Mouse (Mus musculus): Measurements from ENCODE around the gene Exosc3. TPM values are rescaled to one million over a fixed set of nuclear protein-coding genes. Genes with fewer than 3 reads are reported as not detected.
"Not testable (repeated sequence)": the region's sequence is repeated elsewhere in the genome, so short reads cannot be mapped to it uniquely, and the experiment has no call there.

Gene Exosc3
- polyA plus RNA-seq (2015; fragmentation: Nextera tagmentation; extraction: Ambion mirVana), result 30.7 and 34.4 TPM in 2 replicates

GRCm38 (mm10) chr4:45342286-45343155, at the start of gene Exosc3:
TSS of gene Exosc3 (minus strand) at chr4:45342732.
- Histone ChIP-seq H3K4me2 (ENCODE audit: low read length) (peak within 1 kb of the TSS; percentile 93), H3K27me3 (replicated peaks; ENCODE audit: control insufficient read depth, insufficient read depth, low read length) (0 out of 2 replicates have a peak, but pooled peaks cover 2% of the 10 kb centered on the region), H3K9ac (ENCODE audit: low read depth, low read length) (peak within 1 kb of the TSS; percentile 93), H3K4me3 (ENCODE audit: low read length) (peak within 1 kb of the TSS; percentile 98), H3K9me3 (ENCODE audit: control insufficient read depth, low read length) (no peaks in the 10 kb centered on the region), H3K4me1 (ENCODE audit: control insufficient read depth, insufficient read depth, low read depth, low read length) (peaks cover 24% of the 10 kb centered on the region), H3K27ac (ENCODE audit: low read depth, low read length) (peak within 1 kb of the TSS; percentile 95), H3K36me3 (ENCODE audit: control insufficient read depth, insufficient read depth, low read length) (no peaks in the 10 kb centered on the region)
- peak; percentile 74 for ATAC-seq
- under 1% methylated on average over 68 of the region's 76 CpGs for WGBS

- Histone ChIP-seq H3K4me1 (ENCODE audit: control insufficient read depth, insufficient read depth, low read depth, low read length) (no peaks in the 10 kb centered on the region), H3K27ac (ENCODE audit: low read depth, low read length) (no peak overlapping the region), H3K9ac (ENCODE audit: low read depth, low read length) (no peak overlapping the region), H3K9me3 (ENCODE audit: control insufficient read depth, low read length) (no peaks in the 10 kb centered on the region), H3K27me3 (replicated peaks; ENCODE audit: control insufficient read depth, insufficient read depth, low read length) (no peaks in the 10 kb centered on the region), H3K4me3 (ENCODE audit: low read length) (no peak overlapping the region), H3K4me2 (ENCODE audit: low read length) (no peak overlapping the region), H3K36me3 (ENCODE audit: control insufficient read depth, insufficient read depth, low read length) (no peaks in the 10 kb centered on the region)
- 69% methylated on average over 4 of the region's 4 CpGs for WGBS
- ATAC-seq, result no peak
Observed at GRCm38 (mm10) chr4:45392099-45392498, 49.6 kb upstream of the Exosc3 start.

GRCm38 (mm10) chr4:45387296-45387695, 44.8 kb upstream of the Exosc3 start:
- H3K4me3 ChIP-seq (ENCODE audit: low read length); H3K9ac ChIP-seq (ENCODE audit: low read depth, low read length); H3K4me2 ChIP-seq (ENCODE audit: low read length); H3K9me3 ChIP-seq (ENCODE audit: control insufficient read depth, low read length); ATAC-seq; H3K27me3 ChIP-seq (replicated peaks; ENCODE audit: control insufficient read depth, insufficient read depth, low read length); H3K36me3 ChIP-seq (ENCODE audit: control insufficient read depth, insufficient read depth, low read length); H3K27ac ChIP-seq (ENCODE audit: low read depth, low read length); H3K4me1 ChIP-seq (ENCODE audit: control insufficient read depth, insufficient read depth, low read depth, low read length): not testable (repeated sequence)
- 97% methylated on average over 5 of the region's 5 CpGs for WGBS

- not testable (repeated sequence) for H3K36me3 ChIP-seq (ENCODE audit: control insufficient read depth, insufficient read depth, low read length); H3K4me3 ChIP-seq (ENCODE audit: low read length); H3K9ac ChIP-seq (ENCODE audit: low read depth, low read length); H3K9me3 ChIP-seq (ENCODE audit: control insufficient read depth, low read length); H3K27ac ChIP-seq (ENCODE audit: low read depth, low read length); ATAC-seq; H3K4me1 ChIP-seq (ENCODE audit: control insufficient read depth, insufficient read depth, low read depth, low read length); H3K27me3 ChIP-seq (replicated peaks; ENCODE audit: control insufficient read depth, insufficient read depth, low read length); H3K4me2 ChIP-seq (ENCODE audit: low read length)
- WGBS, result 72% methylated on average over 2 of the region's 2 CpGs
Observed at GRCm38 (mm10) chr4:45382133-45382532, 39.6 kb upstream of the Exosc3 start.

- H3K27me3 ChIP-seq (replicated peaks; ENCODE audit: control insufficient read depth, insufficient read depth, low read length); H3K4me2 ChIP-seq (ENCODE audit: low read length); H3K4me1 ChIP-seq (ENCODE audit: control insufficient read depth, insufficient read depth, low read depth, low read length); H3K9ac ChIP-seq (ENCODE audit: low read depth, low read length); H3K27ac ChIP-seq (ENCODE audit: low read depth, low read length); H3K9me3 ChIP-seq (ENCODE audit: control insufficient read depth, low read length); H3K4me3 ChIP-seq (ENCODE audit: low read length); ATAC-seq; H3K36me3 ChIP-seq (ENCODE audit: control insufficient read depth, insufficient read depth, low read length): not testable (repeated sequence)
- WGBS, result 82% methylated on average over 10 of the region's 10 CpGs
Observed at GRCm38 (mm10) chr4:45380903-45381580, 38.5 kb upstream of the Exosc3 start.

- Histone ChIP-seq H3K4me1 (ENCODE audit: control insufficient read depth, insufficient read depth, low read depth, low read length) (no peaks in the 10 kb centered on the region), H3K36me3 (ENCODE audit: control insufficient read depth, insufficient read depth, low read length) (peaks cover 29% of the 10 kb centered on the region), H3K9me3 (ENCODE audit: control insufficient read depth, low read length) (no peaks in the 10 kb centered on the region), H3K27ac (ENCODE audit: low read depth, low read length) (no peak overlapping the region), H3K4me2 (ENCODE audit: low read length) (no peak overlapping the region), H3K27me3 (replicated peaks; ENCODE audit: control insufficient read depth, insufficient read depth, low read length) (no peaks in the 10 kb centered on the region), H3K9ac (ENCODE audit: low read depth, low read length) (no peak overlapping the region), H3K4me3 (ENCODE audit: low read length) (no peak overlapping the region)
- ATAC-seq, result no peak
- WGBS, result 88% methylated on average over 4 of the region's 4 CpGs
Observed at GRCm38 (mm10) chr4:45376573-45376972, 34.0 kb upstream of the Exosc3 start.

- no peaks in the 10 kb centered on the region for H3K9me3 ChIP-seq (ENCODE audit: control insufficient read depth, low read length)
- H3K4me1 ChIP-seq (ENCODE audit: control insufficient read depth, insufficient read depth, low read depth, low read length), result no peaks in the 10 kb centered on the region
- WGBS, result 88% methylated on average over 5 of the region's 5 CpGs
- peaks cover 36% of the 10 kb centered on the region for H3K36me3 ChIP-seq (ENCODE audit: control insufficient read depth, insufficient read depth, low read length)
- no peak overlapping the region for H3K9ac ChIP-seq (ENCODE audit: low read depth, low read length)
- H3K4me2 ChIP-seq (ENCODE audit: low read length), result no peak overlapping the region
- no peak overlapping the region for H3K27ac ChIP-seq (ENCODE audit: low read depth, low read length)
- H3K27me3 ChIP-seq (replicated peaks; ENCODE audit: control insufficient read depth, insufficient read depth, low read length), result no peaks in the 10 kb centered on the region
- H3K4me3 ChIP-seq (ENCODE audit: low read length), result no peak overlapping the region
- ATAC-seq, result no peak
Observed at GRCm38 (mm10) chr4:45374879-45375278, 32.3 kb upstream of the Exosc3 start.

- Histone ChIP-seq H3K4me3 (ENCODE audit: low read length) (no peak overlapping the region), H3K27ac (ENCODE audit: low read depth, low read length) (no peak overlapping the region), H3K9ac (ENCODE audit: low read depth, low read length) (no peak overlapping the region), H3K36me3 (ENCODE audit: control insufficient read depth, insufficient read depth, low read length) (peaks cover 33% of the 10 kb centered on the region), H3K4me1 (ENCODE audit: control insufficient read depth, insufficient read depth, low read depth, low read length) (no peaks in the 10 kb centered on the region), H3K4me2 (ENCODE audit: low read length) (no peak overlapping the region), H3K9me3 (ENCODE audit: control insufficient read depth, low read length) (no peaks in the 10 kb centered on the region), H3K27me3 (replicated peaks; ENCODE audit: control insufficient read depth, insufficient read depth, low read length) (no peaks in the 10 kb centered on the region)
- 81% methylated on average over 3 of the region's 3 CpGs for WGBS
- ATAC-seq, result no peak
Observed at GRCm38 (mm10) chr4:45371261-45371660, 28.7 kb upstream of the Exosc3 start.

GRCm38 (mm10) chr4:45356653-45357052, 14.1 kb upstream of the Exosc3 start:
- Histone ChIP-seq H3K27me3 (replicated peaks; ENCODE audit: control insufficient read depth, insufficient read depth, low read length) (no peaks in the 10 kb centered on the region), H3K9me3 (ENCODE audit: control insufficient read depth, low read length) (no peaks in the 10 kb centered on the region), H3K4me2 (ENCODE audit: low read length) (no peak overlapping the region), H3K27ac (ENCODE audit: low read depth, low read length) (no peak overlapping the region), H3K9ac (ENCODE audit: low read depth, low read length) (no peak overlapping the region), H3K4me1 (ENCODE audit: control insufficient read depth, insufficient read depth, low read depth, low read length) (no peaks in the 10 kb centered on the region), H3K36me3 (ENCODE audit: control insufficient read depth, insufficient read depth, low read length) (peaks cover 7% of the 10 kb centered on the region; the same call in 1 of the 2 replicates), H3K4me3 (ENCODE audit: low read length) (no peak overlapping the region)
- 96% methylated on average over 3 of the region's 3 CpGs for WGBS
- no peak for ATAC-seq
